Mouse (Mus musculus): ENCODE results near the gene Tcfl5.

The Tcfl5 gene

GRCm38 (mm10) chr2:180642555-180643260 is at the start of gene Tcfl5:
Tcfl5 (minus strand) TSS chr2:180642708.
- DNase-seq (ENCODE audit: low spot score), result no peak

- DNase-seq (ENCODE audit: low spot score), result no peak
Measured at GRCm38 (mm10) chr2:180689841-180690240, 47.3 kb upstream of the Tcfl5 start.

- no peak for DNase-seq (ENCODE audit: low spot score)
Measured at GRCm38 (mm10) chr2:180684031-180684430, 41.5 kb upstream of the Tcfl5 start.

GRCm38 (mm10) chr2:180683524-180683923 is 41.0 kb upstream of the Tcfl5 start:
- no peak for DNase-seq (ENCODE audit: low spot score)

DNA sequence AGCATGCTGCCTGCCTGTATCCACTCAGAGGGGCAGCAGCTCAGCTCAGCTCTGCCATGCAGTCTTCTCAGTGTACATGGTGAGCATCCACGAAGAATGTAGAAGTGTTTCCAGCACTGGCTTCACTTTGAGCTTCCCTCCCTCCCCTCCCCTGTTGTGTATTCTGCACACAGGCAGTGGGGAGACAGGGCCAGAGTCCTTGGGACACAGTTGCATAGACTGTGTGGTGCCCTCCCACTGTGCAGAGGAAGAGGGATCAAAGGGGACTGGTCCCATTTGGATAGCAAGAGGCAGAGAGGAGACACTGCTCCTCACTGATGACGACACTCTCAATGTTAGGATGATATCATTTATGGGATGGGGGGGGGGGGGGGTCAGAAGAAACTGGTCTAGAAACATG is 38.7 kb upstream of the Tcfl5 start:
- no peak for DNase-seq (ENCODE audit: low spot score)

DNA sequence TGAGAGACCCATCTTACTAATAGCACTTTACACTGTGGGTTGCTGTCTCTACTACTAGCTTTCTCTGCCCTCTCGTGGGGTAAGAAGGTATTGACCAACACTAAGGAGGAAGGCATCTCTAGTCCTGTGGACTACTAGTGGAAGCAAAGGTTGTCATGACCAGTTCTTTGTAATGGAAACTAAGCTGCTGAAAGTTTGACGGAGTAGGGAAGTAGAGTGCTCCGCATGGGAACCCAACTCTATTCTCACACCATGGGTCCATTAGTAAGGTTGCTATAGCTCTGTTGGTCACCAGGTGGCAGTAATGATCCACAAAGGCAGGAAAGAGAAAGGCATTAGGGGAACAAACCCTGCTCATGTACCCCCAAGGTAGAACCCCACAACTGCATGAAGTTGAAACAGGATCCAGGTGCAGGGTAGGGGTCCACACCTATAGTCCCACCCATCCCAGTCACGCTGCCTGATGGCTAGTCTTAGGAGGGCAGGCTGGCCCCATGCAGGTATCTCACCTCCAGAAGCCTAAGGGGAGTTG is 36.2 kb upstream of the Tcfl5 start:
- DNase-seq (ENCODE audit: low spot score), result peak; percentile 66

DNA sequence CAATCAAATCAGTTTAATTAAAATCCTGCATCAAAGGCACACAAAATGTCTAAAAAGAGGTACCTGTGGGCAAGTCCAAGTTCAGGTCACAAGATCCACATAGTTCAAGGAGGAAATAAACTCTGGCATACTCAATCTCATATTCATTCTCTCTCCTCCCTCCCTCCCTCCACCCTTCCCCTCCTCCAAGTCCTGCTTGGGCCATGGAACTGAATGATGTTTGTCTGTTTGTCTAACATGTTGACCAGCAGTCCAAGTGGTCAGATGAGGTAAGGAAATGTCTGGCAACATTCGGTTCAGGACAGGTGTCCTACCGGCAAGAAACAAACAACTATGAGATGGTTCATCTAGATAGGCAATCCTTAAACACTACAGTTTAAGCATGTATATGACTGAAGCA is 34.2 kb upstream of the Tcfl5 start:
- DNase-seq (ENCODE audit: low spot score), result no peak

DNA sequence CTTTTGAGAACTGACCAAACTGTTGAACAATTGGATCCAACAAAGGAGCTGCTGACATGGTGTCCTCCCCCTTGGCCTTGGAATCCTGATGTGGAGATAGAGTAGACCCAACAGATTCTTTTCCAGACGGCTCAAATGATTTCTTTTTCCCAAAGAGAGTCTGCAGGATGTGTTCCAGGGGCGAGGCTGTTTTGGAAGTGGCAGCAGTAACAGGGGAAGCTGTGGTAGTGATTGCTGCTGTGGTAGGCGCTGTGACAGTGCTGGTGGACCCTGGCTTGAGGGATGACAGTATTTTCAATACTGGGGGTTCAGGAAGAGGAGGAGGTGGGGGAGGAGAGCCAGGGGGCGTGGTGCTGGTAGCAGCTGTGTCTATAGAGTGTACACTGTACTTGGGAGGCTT is 19.5 kb upstream of the Tcfl5 start:
- DNase-seq (ENCODE audit: low spot score), result no peak

GRCm38 (mm10) chr2:180660521-180660920 is 18.0 kb upstream of the Tcfl5 start:
- no peak for DNase-seq (ENCODE audit: low spot score)

DNA sequence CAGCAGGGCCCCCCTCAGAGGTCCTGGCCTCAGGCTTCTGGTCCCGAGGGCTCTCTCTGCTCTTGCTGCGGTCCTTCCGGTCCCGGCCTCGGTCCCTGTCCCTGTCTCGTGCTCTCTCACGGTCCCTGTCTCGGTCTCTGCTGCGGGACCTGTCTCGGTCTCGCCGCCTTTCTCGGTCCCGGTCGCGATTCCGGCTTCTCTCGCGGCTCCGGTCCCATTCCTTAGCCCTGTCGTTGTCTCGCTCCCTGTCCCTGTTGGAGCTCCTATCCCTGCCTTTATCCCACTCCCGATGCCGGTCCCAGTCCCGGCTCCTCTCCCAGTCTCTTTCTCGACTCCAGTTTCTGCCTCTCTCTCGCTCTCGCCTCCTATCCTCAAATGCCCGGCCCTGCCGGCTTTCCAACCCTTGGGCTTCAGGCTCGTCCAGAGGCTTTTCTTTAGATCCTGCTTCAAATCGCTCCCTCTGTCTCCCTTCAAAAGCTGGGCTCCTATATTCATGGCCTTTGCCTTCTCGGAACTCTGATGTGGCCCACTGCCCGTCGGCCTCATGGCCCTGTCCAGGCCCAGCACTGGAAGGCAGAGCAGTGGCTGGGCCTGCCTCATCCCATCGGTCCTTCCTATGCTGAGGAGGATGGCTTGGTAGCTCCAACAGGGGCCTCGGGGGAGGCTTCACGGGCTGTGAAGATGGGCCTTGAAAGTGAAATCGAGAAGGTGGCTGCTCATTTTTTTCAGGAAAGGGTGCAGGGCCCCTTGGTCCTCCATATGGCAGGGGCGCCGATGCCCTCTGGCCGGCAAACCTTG is 17.0 kb upstream of the Tcfl5 start:
- no peak for DNase-seq (ENCODE audit: low spot score)

- no peak for DNase-seq (ENCODE audit: low spot score)
Measured at GRCm38 (mm10) chr2:180658381-180658780, 15.9 kb upstream of the Tcfl5 start.

GRCm38 (mm10) chr2:180657394-180658013 is 15.0 kb upstream of the Tcfl5 start:
- DNase-seq (ENCODE audit: low spot score), result peak; percentile 82

DNA sequence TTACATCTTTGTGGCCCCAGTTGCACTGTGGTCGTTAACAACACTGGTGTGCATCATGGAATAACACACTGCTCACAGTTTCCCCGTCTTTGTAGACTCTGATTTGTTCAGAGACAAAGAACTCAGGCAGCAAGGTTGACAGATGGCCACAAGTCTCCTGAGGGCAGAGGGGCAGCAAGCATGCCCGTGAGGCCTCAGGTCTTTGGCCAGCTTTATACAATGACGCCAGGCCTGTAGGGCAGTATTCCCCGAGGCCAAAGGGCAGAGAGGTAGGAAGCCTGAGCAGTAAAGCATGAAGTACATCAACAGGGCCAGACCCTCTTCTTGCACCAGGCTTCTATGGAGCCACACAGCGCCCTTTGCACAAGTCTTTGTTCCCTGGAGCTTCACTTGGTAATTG is 12.6 kb upstream of the Tcfl5 start:
- no peak for DNase-seq (ENCODE audit: low spot score)

- no peak for DNase-seq (ENCODE audit: low spot score)
Measured at GRCm38 (mm10) chr2:180654666-180655065, 12.2 kb upstream of the Tcfl5 start.

DNA sequence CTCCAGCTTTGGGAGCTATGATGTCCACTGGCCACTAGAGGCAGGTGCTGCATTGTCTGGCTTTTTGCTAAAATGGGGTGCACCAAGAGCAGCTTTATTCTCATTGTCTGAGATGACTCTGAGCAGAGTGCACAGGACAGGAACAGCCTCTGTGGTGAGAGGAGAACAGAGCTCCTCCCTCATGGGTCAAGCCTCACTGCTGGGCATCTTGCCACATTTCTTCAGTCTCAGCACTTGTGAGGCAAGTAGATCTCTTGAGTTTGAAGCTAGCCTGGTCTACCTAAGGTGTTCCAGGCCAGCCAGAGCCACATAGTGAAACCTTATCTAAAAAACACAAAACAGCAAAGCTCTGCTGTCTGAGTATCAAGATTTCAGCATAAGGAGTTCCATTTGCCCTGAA is 4.3 kb upstream of the Tcfl5 start:
- no peak for DNase-seq (ENCODE audit: low spot score)

DNA sequence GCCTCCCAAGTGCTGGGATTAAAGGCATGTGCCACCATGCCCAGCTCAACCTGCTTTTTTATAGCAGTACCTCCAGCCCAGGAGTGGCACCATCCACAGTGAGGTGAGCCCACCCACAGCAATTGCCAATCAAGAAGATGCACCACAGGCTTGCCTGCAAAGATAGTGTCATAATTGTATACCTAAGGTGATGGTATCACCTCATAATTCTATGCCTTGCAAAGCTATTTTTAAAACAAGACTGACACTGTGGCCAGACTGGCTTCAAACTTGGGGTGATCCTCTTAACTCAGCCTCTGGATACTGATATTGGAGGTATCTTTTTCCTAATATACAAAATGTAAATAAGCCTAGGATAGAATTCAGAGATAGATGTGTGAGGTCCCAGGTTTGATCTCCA is 1.1 kb upstream of the Tcfl5 start:
- DNase-seq (ENCODE audit: low spot score), result no peak

DNA sequence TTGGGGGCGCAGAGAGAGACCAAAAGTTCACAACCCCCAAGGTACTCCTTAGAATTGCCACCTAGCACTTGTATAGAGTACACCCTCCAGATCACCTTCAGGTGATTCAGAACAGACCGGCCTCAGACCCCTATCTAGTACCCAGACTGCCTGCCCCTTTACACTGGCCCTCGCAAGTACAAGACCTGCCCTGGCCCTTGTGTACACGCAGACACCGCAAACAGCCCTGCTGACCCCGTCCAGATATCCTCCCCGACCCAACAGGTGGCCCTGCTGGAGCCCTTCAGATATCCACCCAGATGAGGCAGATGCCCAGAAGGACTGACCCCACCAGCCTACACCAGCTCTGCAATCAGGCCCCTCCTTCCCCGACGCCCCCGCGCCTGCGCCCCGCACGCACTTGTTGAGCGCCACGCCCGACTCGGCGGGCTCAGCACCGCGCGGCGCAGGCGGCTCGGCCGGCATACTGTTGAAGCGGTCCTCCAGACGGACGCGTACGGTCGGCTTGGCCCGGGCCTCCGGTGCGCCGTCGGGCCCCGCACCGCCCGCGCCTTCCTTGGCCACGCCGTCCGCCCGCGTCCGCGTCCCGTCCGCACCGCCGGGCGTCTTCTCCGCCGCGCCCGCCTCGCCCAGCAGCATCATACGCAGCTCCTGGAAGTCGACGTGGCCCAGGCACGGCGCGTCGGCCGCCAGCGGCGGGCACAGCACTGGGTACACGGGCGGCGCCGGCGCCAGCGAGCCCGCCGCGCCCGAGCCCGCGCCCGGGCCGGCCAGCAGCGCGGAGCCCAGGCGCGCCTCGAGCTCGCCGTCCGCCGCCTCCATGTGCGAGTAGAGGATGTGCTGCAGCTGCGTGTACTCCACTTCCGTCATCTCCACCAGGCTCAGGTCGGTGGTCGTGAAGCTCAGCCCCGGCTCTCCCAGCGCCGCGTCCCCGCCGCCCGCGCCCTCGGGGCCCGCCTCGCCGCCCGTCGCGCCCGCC is 643 bp downstream of the Tcfl5 start:
- DNase-seq (ENCODE audit: low spot score), result no peak

GRCm38 (mm10) chr2:180611882-180612281 is 30.6 kb downstream of the Tcfl5 start:
- no peak for DNase-seq (ENCODE audit: low spot score)

DNA sequence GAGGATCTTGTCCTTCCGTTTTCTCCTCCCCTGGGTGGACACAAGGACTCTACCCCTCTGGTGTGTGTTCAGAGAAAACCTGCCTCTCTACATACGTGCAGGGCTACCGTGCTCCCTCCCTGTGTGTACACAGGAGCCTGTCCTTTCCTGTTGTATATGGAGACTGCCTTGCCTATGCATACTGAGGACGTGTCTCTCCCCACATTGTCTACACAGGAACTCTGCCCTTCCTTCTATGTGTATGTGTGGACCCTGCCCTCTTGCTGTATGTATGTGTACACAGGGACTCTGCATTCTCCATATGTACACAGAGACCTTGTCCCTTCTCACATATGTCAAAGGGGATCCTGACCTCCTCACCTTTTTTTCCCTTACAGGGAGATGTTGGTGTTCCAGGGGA is 32.2 kb downstream of the Tcfl5 start:
- DNase-seq (ENCODE audit: low spot score), result no peak

DNA sequence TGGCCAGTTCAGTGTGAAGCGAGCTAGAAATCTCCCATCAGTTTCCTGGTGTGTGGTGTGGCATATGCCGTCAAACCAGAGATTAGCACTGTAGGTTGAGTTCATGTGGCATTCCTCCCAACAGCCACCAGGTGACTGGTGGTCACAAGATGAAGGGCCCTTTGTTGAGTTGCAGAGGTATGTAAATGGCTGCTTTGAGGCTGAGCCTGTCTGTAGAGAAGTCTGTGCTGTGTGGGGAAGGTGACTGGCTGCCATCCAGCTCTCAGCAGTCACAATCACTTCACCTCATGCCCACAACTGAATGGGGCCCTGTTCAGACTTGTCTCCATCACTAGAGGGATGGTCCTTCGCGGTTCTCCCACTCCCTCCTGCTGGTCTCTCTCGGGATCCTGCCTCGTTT is 37.7 kb downstream of the Tcfl5 start:
- DNase-seq (ENCODE audit: low spot score), result no peak

DNA sequence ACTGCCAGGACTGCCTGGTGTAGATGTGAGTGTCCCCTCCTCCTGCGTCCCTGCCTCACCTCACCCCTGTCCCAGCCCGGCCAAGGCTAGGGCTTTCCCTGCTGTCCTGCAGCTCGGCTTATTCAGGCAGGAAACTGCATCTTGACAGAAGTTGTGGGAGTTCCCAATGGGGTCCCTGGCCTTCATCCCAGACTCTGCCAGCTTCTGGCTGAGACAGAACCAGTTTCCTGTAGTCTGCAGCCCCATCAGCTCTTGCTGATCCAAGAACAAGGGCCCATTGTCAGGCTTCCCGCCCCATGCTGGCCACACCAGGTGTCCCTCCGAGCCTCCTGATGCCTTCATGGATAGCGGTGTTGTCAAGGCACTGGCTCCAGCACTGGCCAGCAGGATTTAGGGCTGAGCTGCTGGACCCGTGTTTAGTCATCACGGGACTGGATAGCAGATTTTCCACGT is 41.9 kb downstream of the Tcfl5 start:
- peak; percentile 79 for DNase-seq (ENCODE audit: low spot score)

Measured in MN1 (cell line).